Mouse (Mus musculus): ENCODE measurements around the gene B430218F22Rik.
A peak's percentile ranks its signal among the peaks of the same experiment; 100 is the strongest.
"Not testable (repeated sequence)": the region's sequence is repeated elsewhere in the genome, so short reads cannot be mapped to it uniquely, and the experiment has no call there.

The B430218F22Rik gene

GRCm38 (mm10) chr13:118386511-118387447 lies at the start of gene B430218F22Rik, which contains the start of gene Mrps30:
B430218F22Rik (plus strand) TSS chr13:118386630.
Mrps30 (minus strand) TSS chr13:118387252.
- peak; percentile 97 for DNase-seq (ENCODE audit: low read depth)

GRCm38 (mm10) chr13:118350257-118350656 lies 36.2 kb upstream of the B430218F22Rik start:
- DNase-seq (ENCODE audit: low read depth): peak; percentile 29

GRCm38 (mm10) chr13:118350870-118351269 lies 35.6 kb upstream of the B430218F22Rik start:
- no peak for DNase-seq (ENCODE audit: low read depth)

- no peak for DNase-seq (ENCODE audit: low read depth)
Observed at GRCm38 (mm10) chr13:118363342-118363741, 23.1 kb upstream of the B430218F22Rik start.

- DNase-seq (ENCODE audit: low read depth): no peak
Observed at GRCm38 (mm10) chr13:118365774-118366173, 20.7 kb upstream of the B430218F22Rik start.

GRCm38 (mm10) chr13:118372871-118373270 lies 13.6 kb upstream of the B430218F22Rik start:
- DNase-seq (ENCODE audit: low read depth): no peak

GRCm38 (mm10) chr13:118379155-118379554 lies 7.3 kb upstream of the B430218F22Rik start:
- DNase-seq (ENCODE audit: low read depth): peak; percentile 70

GRCm38 (mm10) chr13:118380381-118380780 lies 6.0 kb upstream of the B430218F22Rik start:
- DNase-seq (ENCODE audit: low read depth): no peak

GRCm38 (mm10) chr13:118387448-118387801 lies 995 bp downstream of the B430218F22Rik start:
- DNase-seq (ENCODE audit: low read depth): not testable (repeated sequence)

GRCm38 (mm10) chr13:118395803-118396202 lies 9.4 kb downstream of the B430218F22Rik start:
- DNase-seq (ENCODE audit: low read depth): no peak

- no peak for DNase-seq (ENCODE audit: low read depth)
Observed at GRCm38 (mm10) chr13:118400340-118400739, 13.9 kb downstream of the B430218F22Rik start.

GRCm38 (mm10) chr13:118403544-118403943 lies 17.1 kb downstream of the B430218F22Rik start:
- DNase-seq (ENCODE audit: low read depth): peak; percentile 15

- no peak for DNase-seq (ENCODE audit: low read depth)
Observed at GRCm38 (mm10) chr13:118411297-118411992, 25.0 kb downstream of the B430218F22Rik start.

- DNase-seq (ENCODE audit: low read depth): no peak
Observed at GRCm38 (mm10) chr13:118418163-118418562, 31.7 kb downstream of the B430218F22Rik start.

- no peak for DNase-seq (ENCODE audit: low read depth)
Observed at GRCm38 (mm10) chr13:118420408-118420807, 34.0 kb downstream of the B430218F22Rik start.

- DNase-seq (ENCODE audit: low read depth): no peak
Observed at GRCm38 (mm10) chr13:118420847-118421246, 34.4 kb downstream of the B430218F22Rik start.

Data from naive thymus-derived CD4-positive, alpha-beta T cell, adult 2 months (primary cell).